Mouse (Mus musculus) MEL (cell line): ENCODE measurements around the gene Mgat4c. TPM values are rescaled to one million over a fixed set of nuclear protein-coding genes. Genes with fewer than 3 reads are reported as not detected.
A peak's percentile ranks its signal among the peaks of the same experiment; 100 is the strongest.

Source experiments
- DNase-seq: peaks from one replicate; pipeline ENCODE4 v3.0.0; 2011; ENCODE audit warnings: low read depth, low spot score
- H3K27ac ChIP-seq: 2 replicates; pipeline ENCODE4 v1.5.1; 2012; ENCODE audit warnings: low read depth, mild to moderate bottlenecking, control low read depth, low read length, moderate library complexity; ENCODE audit not compliant: control insufficient read depth
- H3K27me3 ChIP-seq, 2 experiments: fragments of 150-350 bp in 1 of 2; sonication (generic) in 1 of 2; 2 replicates each; pipeline ENCODE4 v1.6.1; 2012; ENCODE audit warnings: low read length in 2 of 2, mild to moderate bottlenecking in 2 of 2, improper control_type of control experiment in 1 of 2, moderate library complexity in 1 of 2; ENCODE audit not compliant: insufficient read depth in 2 of 2, control insufficient read depth in 1 of 2
- H3K36me3 ChIP-seq, 2 experiments: 2 replicates each; pipeline ENCODE4 v1.6.1; 2012 to 2014; ENCODE audit warnings: low read length in 2 of 2, improper control_type of control experiment in 1 of 2, inconsistent platforms in 1 of 2, mild to moderate bottlenecking in 1 of 2; ENCODE audit not compliant: insufficient read depth in 2 of 2, control insufficient read depth in 1 of 2
- H3K4me1 ChIP-seq, 2 experiments: fragments of 150-350 bp in 1 of 2; sonication (generic) in 1 of 2; 2 replicates each; pipeline ENCODE4 v1.6.1; 2012; ENCODE audit warnings: low read length in 2 of 2, improper control_type of control experiment in 1 of 2, mild to moderate bottlenecking in 1 of 2; ENCODE audit not compliant: insufficient read depth in 2 of 2, control insufficient read depth in 1 of 2
- H3K4me3 ChIP-seq, 2 experiments: fragments of 150-350 bp in 1 of 2; sonication (generic) in 1 of 2; 2 replicates each; pipeline ENCODE4 v1.5.1; 2012; ENCODE audit warnings: low read depth in 2 of 2, low read length in 2 of 2, mild to moderate bottlenecking in 2 of 2, moderate library complexity in 2 of 2, control low read depth in 1 of 2, improper control_type of control experiment in 1 of 2; ENCODE audit not compliant: control insufficient read depth in 1 of 2, insufficient read depth in 1 of 2
- H3K79me2 ChIP-seq: 2 replicates; pipeline ENCODE4 v1.6.1; 2012; ENCODE audit warnings: mild to moderate bottlenecking, low read length, moderate library complexity; ENCODE audit not compliant: control insufficient read depth, poor library complexity, insufficient read depth
- H3K9ac ChIP-seq: 2 replicates; pipeline ENCODE4 v1.6.1; 2012; ENCODE audit warnings: low read depth, mild to moderate bottlenecking, control low read depth, low read length, moderate library complexity; ENCODE audit not compliant: control insufficient read depth, poor library complexity, severe bottlenecking
- H3K9me3 ChIP-seq: fragments of 150-350 bp; sonication (generic); replicated peaks from 2 replicates; pipeline ENCODE4 v1.6.1; 2012; ENCODE audit warnings: mild to moderate bottlenecking, low read length, improper control_type of control experiment, moderate library complexity; ENCODE audit not compliant: insufficient read depth
- CHD1 ChIP-seq: IDR thresholded peaks from 2 replicates; pipeline ENCODE4 v1.6.1; 2012; ENCODE audit warnings: low read depth, mild to moderate bottlenecking, inconsistent platforms, low read length, improper control_type of control experiment
- CHD2 ChIP-seq: IDR thresholded peaks from 2 replicates; pipeline ENCODE4 v1.6.1; 2011; ENCODE audit warnings: low read length, improper control_type of control experiment
- CTCF ChIP-seq, 3 experiments: IDR thresholded peaks in 2 of 3; conservative IDR thresholded peaks in 1 of 3; 2 replicates each; pipeline ENCODE4 v1.5.1; 2011 to 2012; ENCODE audit warnings: low read length in 3 of 3, low read depth in 2 of 3, mild to moderate bottlenecking in 2 of 3, improper control_type of control experiment in 1 of 3, inconsistent platforms in 1 of 3, mixed read lengths in 1 of 3, moderate library complexity in 1 of 3; ENCODE audit not compliant: control insufficient read depth in 1 of 3, insufficient read depth in 1 of 3, poor library complexity in 1 of 3, severe bottlenecking in 1 of 3
- ETS1 ChIP-seq: IDR thresholded peaks from 2 replicates; pipeline ENCODE4 v1.6.1; 2012; ENCODE audit warnings: low read depth, mild to moderate bottlenecking, inconsistent platforms, low read length, improper control_type of control experiment, moderate library complexity
- GATA1 ChIP-seq: IDR thresholded peaks from 2 replicates; pipeline ENCODE4 v1.6.1; 2011; ENCODE audit warnings: low read depth, low read length, improper control_type of control experiment
- MAFK ChIP-seq: IDR thresholded peaks from 2 replicates; pipeline ENCODE4 v1.6.1; 2011; ENCODE audit warnings: low read depth, mild to moderate bottlenecking, low read length, improper control_type of control experiment, borderline replicate concordance
- MAX ChIP-seq: IDR thresholded peaks from 2 replicates; pipeline ENCODE4 v1.6.1; 2011; ENCODE audit warnings: low read length, improper control_type of control experiment
- MAZ ChIP-seq: IDR thresholded peaks from 2 replicates; pipeline ENCODE4 v1.6.1; 2012; ENCODE audit warnings: low read depth, mild to moderate bottlenecking, inconsistent platforms, low read length, improper control_type of control experiment
- MEF2A ChIP-seq: IDR thresholded peaks from 2 replicates; pipeline ENCODE4 v1.6.1; 2014; ENCODE audit warnings: low read depth, mild to moderate bottlenecking, inconsistent platforms, low read length, improper control_type of control experiment; ENCODE audit not compliant: poor library complexity, insufficient replicate concordance, severe bottlenecking; ENCODE audit errors: extremely low read depth
- MXI1 ChIP-seq: IDR thresholded peaks from 2 replicates; pipeline ENCODE4 v1.6.1; 2011; ENCODE audit warnings: mild to moderate bottlenecking, low read depth, low read length, improper control_type of control experiment
- NELFE ChIP-seq: IDR thresholded peaks from 2 replicates; pipeline ENCODE4 v1.6.1; 2011; ENCODE audit warnings: low read depth, low read length, improper control_type of control experiment
- POLR2AphosphoS2 ChIP-seq: IDR thresholded peaks from 2 replicates; pipeline ENCODE4 v1.6.1; 2011; ENCODE audit warnings: low read length, improper control_type of control experiment
- POLR2AphosphoS5 ChIP-seq: IDR thresholded peaks from 2 replicates; pipeline ENCODE4 v1.6.1; 2012; ENCODE audit warnings: low read depth, borderline replicate concordance, mild to moderate bottlenecking, inconsistent platforms, low read length, moderate library complexity, mixed read lengths
- RAD21 ChIP-seq: IDR thresholded peaks from 2 replicates; pipeline ENCODE4 v1.6.1; 2011; ENCODE audit warnings: mild to moderate bottlenecking, low read depth, low read length, improper control_type of control experiment
- RCOR1 ChIP-seq: IDR thresholded peaks from 2 replicates; pipeline ENCODE4 v1.6.1; 2012; ENCODE audit warnings: low read depth, mild to moderate bottlenecking, inconsistent platforms, low read length, improper control_type of control experiment
- SIN3A ChIP-seq: IDR thresholded peaks from 2 replicates; pipeline ENCODE4 v1.6.1; 2012; ENCODE audit warnings: low read length, improper control_type of control experiment, inconsistent platforms
- SMC3 ChIP-seq: IDR thresholded peaks from 2 replicates; pipeline ENCODE4 v1.6.1; 2011; ENCODE audit warnings: low read depth, low read length, improper control_type of control experiment
- TAL1 ChIP-seq: IDR thresholded peaks from 2 replicates; pipeline ENCODE4 v1.6.1; 2012; ENCODE audit warnings: mild to moderate bottlenecking, inconsistent platforms, low read length, moderate library complexity, mixed read lengths
- TCF12 ChIP-seq: IDR thresholded peaks from 2 replicates; pipeline ENCODE4 v1.6.1; 2014; ENCODE audit warnings: low read depth, mild to moderate bottlenecking, inconsistent platforms, low read length, improper control_type of control experiment, moderate library complexity
- USF2 ChIP-seq, 2 experiments: IDR thresholded peaks; 2 replicates each; pipeline ENCODE4 v1.6.1; 2011 to 2012; ENCODE audit warnings: improper control_type of control experiment in 2 of 2, low read length in 2 of 2, borderline replicate concordance in 1 of 2, inconsistent platforms in 1 of 2, low read depth in 1 of 2, mild to moderate bottlenecking in 1 of 2; ENCODE audit not compliant: insufficient read depth in 1 of 2
- ZC3H11A ChIP-seq: IDR thresholded peaks from 2 replicates; pipeline ENCODE4 v1.6.1; 2012; ENCODE audit warnings: low read depth, mild to moderate bottlenecking, inconsistent platforms, low read length, improper control_type of control experiment
- ZNF384 ChIP-seq: IDR thresholded peaks from 2 replicates; pipeline ENCODE4 v1.6.1; 2012; ENCODE audit warnings: low read depth, mild to moderate bottlenecking, inconsistent platforms, low read length, improper control_type of control experiment
- polyA plus RNA-seq, 2 experiments: library from polyadenylated mRNA; stranded (reverse) in 1 of 2; unstranded in 1 of 2; fragments of >175 nt in 1 of 2; fragments of >200 nt in 1 of 2; gene quantifications; 2 replicates each; pipeline versions ENCODE4 v1.2.1 to v1.2.4; 2012; ENCODE audit warnings: low replicate concordance in 2 of 2, low read depth in 1 of 2; ENCODE audit not compliant: insufficient read length in 2 of 2, insufficient read depth in 1 of 2, missing spikeins in 1 of 2
- total RNA-seq: library from RNA; depleted of rRNA; stranded (reverse); fragments of 300-350 nt; gene quantifications from 2 replicates; pipeline ENCODE4 v1.2.3, GENCODE M21; 2012

Mgat4c gene
- total and polyA plus RNA-seq, 3 experiments: 0.36 to 3.0 TPM; not detected in 1

GRCm38 (mm10) chr10:102155853-102156252 is 474.6 kb downstream of the Mgat4c start:
- Histone ChIP-seq H3K4me1 (no peaks in the 10 kb centered on the region), H3K27ac (no peak overlapping the region), H3K27me3 (no peaks in the 10 kb centered on the region; a peak in 1 of 4 replicates), H3K9me3 (no peaks in the 10 kb centered on the region), H3K9ac (no peak overlapping the region), H3K36me3 (no peaks in the 10 kb centered on the region), H3K79me2 (no peaks in the 10 kb centered on the region), H3K4me3 (no peak overlapping the region)
- DNase-seq: peak; percentile 5
- TF ChIP-seq MEF2A (no peak), RCOR1 (no peak), MAX (no peak), RAD21 (no peak), MAZ (no peak), USF2 (IDR thresholded peaks at IDR 0.05; ENCODE audit: borderline replicate concordance in 1 of 2, insufficient read depth in 1 of 2, low read depth in 1 of 2, low read length in 2 of 2) (no peak), GATA1 (no peak), MAFK (no peak), SMC3 (peak; percentile 29), CTCF (IDR thresholded peaks at IDR 0.05 in 2 of 3, conservative IDR thresholded peaks at IDR 0.05 in 1 of 3; ENCODE audit: control insufficient read depth in 1 of 3, insufficient read depth in 1 of 3, low read depth in 2 of 3, low read length in 3 of 3, poor library complexity in 1 of 3, severe bottlenecking in 1 of 3) (peak in 1 of 3 experiments; percentile 14; a peak in 1 of 6 replicates), POLR2AphosphoS5 (no peak)

DNA sequence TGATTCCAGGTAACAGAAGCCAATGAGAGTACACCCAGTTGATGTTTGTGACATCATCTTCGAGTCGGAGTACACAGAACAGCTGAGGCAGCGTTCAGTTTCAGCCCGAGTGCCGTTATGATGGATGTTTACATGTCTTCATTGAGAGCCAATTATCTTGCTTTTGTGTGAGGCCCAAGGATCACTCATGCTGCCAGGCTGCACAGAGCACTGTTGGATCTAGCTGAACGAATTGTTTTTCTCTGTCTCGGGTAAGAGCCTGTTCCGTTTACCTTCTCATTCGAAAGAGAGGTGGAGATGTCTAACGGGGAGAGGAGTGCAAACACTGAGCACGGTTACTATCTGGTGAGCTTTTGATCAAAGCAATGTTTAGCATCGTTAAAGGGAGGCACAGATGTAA is 477.5 kb downstream of the Mgat4c start:
- Histone ChIP-seq H3K27me3 (no peaks in the 10 kb centered on the region), H3K36me3 (no peaks in the 10 kb centered on the region), H3K9ac (no peak overlapping the region), H3K4me1 (no peaks in the 10 kb centered on the region), H3K27ac (no peak overlapping the region), H3K4me3 (no peak overlapping the region), H3K9me3 (no peaks in the 10 kb centered on the region), H3K79me2 (no peaks in the 10 kb centered on the region)
- DNase-seq: no peak
- TF ChIP-seq MEF2A (no peak), TAL1 (no peak), GATA1 (no peak), TCF12 (no peak), NELFE (no peak)

DNA sequence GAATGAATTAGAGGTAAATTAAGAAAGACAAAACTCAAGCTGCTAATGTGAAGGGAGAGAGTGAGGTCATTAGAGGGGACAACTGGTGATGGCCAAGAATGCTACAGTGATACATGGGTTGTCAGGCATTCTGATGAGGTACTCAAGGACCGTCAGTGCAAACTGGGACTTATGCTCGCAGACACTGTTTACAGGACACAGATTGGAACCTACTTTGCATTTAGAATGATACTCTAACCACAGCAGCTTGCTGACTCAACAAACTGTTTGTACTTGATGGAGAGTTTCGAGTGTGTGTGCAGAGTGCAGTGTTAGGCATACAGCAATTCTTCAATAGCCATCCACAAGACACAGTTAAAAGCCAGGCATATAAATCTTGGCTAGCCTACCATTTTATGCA is 503.4 kb downstream of the Mgat4c start:
- DNase-seq: no peak
- H3K4me1 ChIP-seq: no peaks in the 10 kb centered on the region
- no peak overlapping the region for H3K9ac ChIP-seq
- H3K36me3 ChIP-seq: no peaks in the 10 kb centered on the region
- H3K9me3 ChIP-seq: no peaks in the 10 kb centered on the region
- no peaks in the 10 kb centered on the region for H3K79me2 ChIP-seq
- no peak overlapping the region for H3K4me3 ChIP-seq
- no peak overlapping the region for H3K27ac ChIP-seq
- no peaks in the 10 kb centered on the region for H3K27me3 ChIP-seq
- TF ChIP-seq POLR2AphosphoS5 (no peak), CHD1 (no peak), CHD2 (no peak), RAD21 (no peak), MXI1 (no peak), SIN3A (no peak), ETS1 (no peak), ZC3H11A (no peak), CTCF (IDR thresholded peaks at IDR 0.05 in 2 of 3, conservative IDR thresholded peaks at IDR 0.05 in 1 of 3; ENCODE audit: control insufficient read depth in 1 of 3, insufficient read depth in 1 of 3, low read depth in 2 of 3, low read length in 3 of 3, poor library complexity in 1 of 3, severe bottlenecking in 1 of 3) (no peak), ZNF384 (no peak), MAX (no peak), USF2 (IDR thresholded peaks at IDR 0.05; ENCODE audit: borderline replicate concordance in 1 of 2, insufficient read depth in 1 of 2, low read depth in 1 of 2, low read length in 2 of 2) (no peak), RCOR1 (no peak), POLR2AphosphoS2 (no peak)
